Mouse (Mus musculus) neural tube, embryonic 15.5 days (tissue): Measurements from ENCODE around the gene Prss50. TPM values are rescaled to one million over a fixed set of nuclear protein-coding genes. Genes with fewer than 3 reads are reported as not detected.

Experiments
- ATAC-seq: fragments of 200-750 bp; cut with Nextera tagmentation; 2 replicates; pipeline ENCODE4 v1.8.0; 2017; ENCODE audit warnings: mild to moderate bottlenecking, moderate TSS enrichment, moderate library complexity; ENCODE audit not compliant: low FRiP score
- H3K27ac ChIP-seq: fragments of 300-500 bp; sonication (generic); replicated peaks from 2 replicates; pipeline ENCODE4 v1.5.1; 2015; ENCODE audit warnings: mild to moderate bottlenecking, inconsistent platforms
- H3K27me3 ChIP-seq: fragments of 300-500 bp; sonication (generic); replicated peaks from 2 replicates; pipeline ENCODE4 v1.6.1; 2015; ENCODE audit warnings: inconsistent platforms
- H3K36me3 ChIP-seq: fragments of 300-500 bp; sonication (generic); 2 replicates; pipeline ENCODE4 v1.6.1; 2015; ENCODE audit warnings: inconsistent platforms
- H3K4me1 ChIP-seq: fragments of 300-500 bp; sonication (generic); 2 replicates; pipeline ENCODE4 v1.6.1; 2015; ENCODE audit warnings: inconsistent platforms
- H3K4me2 ChIP-seq: fragments of 300-500 bp; sonication (generic); 2 replicates; pipeline ENCODE4 v1.6.1; 2015; ENCODE audit warnings: inconsistent platforms, mild to moderate bottlenecking, moderate library complexity
- H3K4me3 ChIP-seq: fragments of 300-500 bp; sonication (generic); replicated peaks from 2 replicates; pipeline ENCODE4 v1.5.1; 2015; ENCODE audit warnings: mild to moderate bottlenecking, inconsistent platforms
- H3K9ac ChIP-seq: fragments of 300-500 bp; sonication (generic); replicated peaks from 2 replicates; pipeline ENCODE4 v1.6.1; 2015; ENCODE audit warnings: mild to moderate bottlenecking, inconsistent platforms
- H3K9me3 ChIP-seq: fragments of 300-500 bp; sonication (generic); replicated peaks from 2 replicates; pipeline ENCODE4 v1.6.1; 2016; ENCODE audit warnings: inconsistent platforms
- WGBS: fragments of 180-500 bp; shearing (Covaris S2); methylation state at CpG from one replicate; pipeline ENCODE4 v1.1.7; 2015; ENCODE audit warnings: mixed read lengths; 5-methylcytosine and 5-hydroxymethylcytosine counted together
- polyA plus RNA-seq: library from polyadenylated mRNA; unstranded; fragments of >200 nt; fragmentation: Nextera tagmentation; extraction: Ambion mirVana; gene quantifications from 2 replicates; pipeline ENCODE4 v1.2.1, GENCODE M21; 2015

Prss50 gene
- polyA plus RNA-seq, 1 experiment from 2014 or later = 0.59 TPM

GRCm38 (mm10) chr9:110908631-110909016, 50.9 kb downstream of the Prss50 start:
- H3K9me3 ChIP-seq = no peaks in the 10 kb centered on the region
- no peak for ATAC-seq
- no peak overlapping the region for H3K4me3 ChIP-seq
- no peak overlapping the region for H3K9ac ChIP-seq
- WGBS = 97% methylated on average over 3 of the region's 3 CpGs
- no peaks in the 10 kb centered on the region for H3K4me1 ChIP-seq
- no peak overlapping the region for H3K27ac ChIP-seq
- no peaks in the 10 kb centered on the region for H3K27me3 ChIP-seq
- H3K36me3 ChIP-seq = no peaks in the 10 kb centered on the region
- H3K4me2 ChIP-seq = no peak overlapping the region

- no peak for ATAC-seq
- H3K4me3 ChIP-seq = no peak overlapping the region
- 76% methylated on average over 6 of the region's 6 CpGs for WGBS
Observed at GRCm38 (mm10) chr9:110909371-110909967, 51.7 kb downstream of the Prss50 start.

More at GRCm38 (mm10) chr9:110909371-110909967, 51.7 kb downstream of the Prss50 start:
- Histone ChIP-seq H3K9me3 (no peaks in the 10 kb centered on the region), H3K36me3 (no peaks in the 10 kb centered on the region), H3K4me1 (no peaks in the 10 kb centered on the region), H3K9ac (no peak overlapping the region), H3K4me2 (no peak overlapping the region), H3K27me3 (no peaks in the 10 kb centered on the region), H3K27ac (no peak overlapping the region)

Other genes with a start within 250 kb of the Prss50 start
- gene Nradd, start 233.5 kb upstream of the Prss50 start, polyA plus RNA-seq = 24.9 and 26.0 TPM in 2 replicates
- gene Nbeal2, start 203.8 kb upstream of the Prss50 start, polyA plus RNA-seq = 3.1 and 5.9 TPM in 2 replicates
- 96.3 and 112 TPM in 2 replicates for gene Ccdc12, start 201.5 kb upstream of the Prss50 start, polyA plus RNA-seq
- 1.9 and 4.1 TPM in 2 replicates for gene Myl3, start 116.1 kb upstream of the Prss50 start, polyA plus RNA-seq
- 12.9 and 17.0 TPM in 2 replicates for gene Pth1r, start 110.8 kb upstream of the Prss50 start, polyA plus RNA-seq
- gene Prss42, start 59.8 kb upstream of the Prss50 start, polyA plus RNA-seq = not detected in 2 replicates
- gene Prss44, start 44.0 kb upstream of the Prss50 start, polyA plus RNA-seq = not detected in 2 replicates
- not detected in 2 replicates for gene Prss43, start 31.3 kb upstream of the Prss50 start, polyA plus RNA-seq
- gene Prss45, start 23.4 kb upstream of the Prss50 start, polyA plus RNA-seq = not detected in 2 replicates
- not detected in 2 replicates for gene Prss46, start 13.5 kb upstream of the Prss50 start, polyA plus RNA-seq
- 3.2 TPM in 2 replicates for gene Als2cl, start 21.9 kb downstream of the Prss50 start, polyA plus RNA-seq
- 5.9 and 7.2 TPM in 2 replicates for gene Tmie, start 22.1 kb downstream of the Prss50 start, polyA plus RNA-seq
- not detected in 2 replicates for gene Fam240a, start 58.9 kb downstream of the Prss50 start, polyA plus RNA-seq
- gene Tdgf1, start 88.2 kb downstream of the Prss50 start, polyA plus RNA-seq = 0.28 and 0.45 TPM in 2 replicates
- 0.78 and 1.5 TPM in 2 replicates for gene Lrrc2, start 93.6 kb downstream of the Prss50 start, polyA plus RNA-seq
- 0.10 TPM in 1 of 2 replicates, not detected in the other for gene Rtp3, start 132.6 kb downstream of the Prss50 start, polyA plus RNA-seq
- gene Ltf, start 161.3 kb downstream of the Prss50 start, polyA plus RNA-seq = 0.88 and 1.5 TPM in 2 replicates
- 0.98 and 1.3 TPM in 2 replicates for gene Ccrl2, start 199.6 kb downstream of the Prss50 start, polyA plus RNA-seq